Mouse (Mus musculus): ENCODE data around the gene Hist1h4m.
"Not testable (repeated sequence)": the region's sequence is repeated elsewhere in the genome, so short reads cannot be mapped to it uniquely, and the experiment has no call there.

The Hist1h4m gene

DNA sequence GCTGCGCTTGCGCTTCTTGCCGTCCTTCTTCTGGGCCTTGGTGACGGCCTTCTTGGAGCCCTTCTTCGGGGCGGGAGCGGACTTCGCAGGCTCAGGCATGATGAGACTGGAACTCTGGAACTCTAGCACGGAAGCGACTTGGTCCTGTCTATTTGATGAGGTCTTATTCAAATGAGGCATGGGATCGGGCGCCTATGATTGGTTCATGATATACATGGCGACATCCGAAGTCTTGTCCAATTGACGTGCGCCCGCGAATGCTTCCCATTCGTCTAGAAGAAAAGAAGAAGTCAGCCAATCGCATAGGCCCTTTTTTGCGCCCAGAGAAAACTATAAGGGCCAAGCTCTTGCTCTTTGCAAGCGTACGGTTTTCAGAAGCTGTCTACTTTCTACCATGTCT, 1.5 kb upstream of the Hist1h4m start, which contains the start of the genes Hist1h2bq and Hist1h2ao:
Gene Hist1h2bq (minus strand): TSS at position 125 of the 400 bp plus-strand sequence.
Gene Hist1h2ao (plus strand): TSS at position 393 of the 400 bp plus-strand sequence.
- not testable (repeated sequence) for DNase-seq (ENCODE audit: low read depth, low spot score)

DNA sequence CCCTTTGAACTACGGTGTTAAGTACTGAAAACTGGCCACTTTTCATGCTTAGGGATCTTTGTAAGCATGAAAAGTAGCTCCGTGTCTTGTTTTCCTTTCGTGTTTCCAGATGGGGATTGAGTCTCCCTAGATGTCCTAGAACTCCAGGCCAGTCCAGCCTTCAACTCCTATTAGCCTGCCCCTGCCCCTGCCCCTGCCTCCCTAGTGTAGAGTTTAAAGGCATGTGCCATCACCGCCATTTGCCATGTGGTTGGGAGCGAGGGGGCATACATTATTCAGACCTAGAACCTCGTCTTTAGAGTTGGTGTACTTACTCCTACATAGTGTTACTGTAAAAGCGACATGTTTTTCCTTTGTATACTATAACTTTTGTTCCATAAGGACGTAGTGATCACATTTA, 472 bp upstream of the Hist1h4m start:
- not testable (repeated sequence) for DNase-seq (ENCODE audit: low read depth, low spot score)

DNA sequence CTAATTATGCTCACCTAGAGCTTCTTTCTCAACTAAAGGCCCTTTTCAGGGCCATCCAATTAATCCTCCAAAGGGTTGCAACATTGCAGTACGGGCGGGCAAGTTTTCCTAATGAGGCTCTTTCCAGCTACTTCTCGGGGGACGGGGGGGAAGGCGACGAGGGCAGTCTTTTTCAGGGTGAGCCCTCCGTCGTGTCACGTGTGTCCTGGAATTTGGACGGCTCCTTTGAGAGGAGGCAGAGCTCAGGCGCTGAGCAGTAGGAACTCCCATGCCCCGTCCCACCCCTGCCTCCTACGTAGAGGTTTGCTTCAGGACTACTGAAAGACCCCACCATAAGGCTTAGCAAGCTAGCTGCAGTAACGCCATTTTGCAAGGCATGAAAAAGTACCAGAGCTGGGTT, 546 bp downstream of the Hist1h4m start:
- not testable (repeated sequence) for DNase-seq (ENCODE audit: low read depth, low spot score)

DNA sequence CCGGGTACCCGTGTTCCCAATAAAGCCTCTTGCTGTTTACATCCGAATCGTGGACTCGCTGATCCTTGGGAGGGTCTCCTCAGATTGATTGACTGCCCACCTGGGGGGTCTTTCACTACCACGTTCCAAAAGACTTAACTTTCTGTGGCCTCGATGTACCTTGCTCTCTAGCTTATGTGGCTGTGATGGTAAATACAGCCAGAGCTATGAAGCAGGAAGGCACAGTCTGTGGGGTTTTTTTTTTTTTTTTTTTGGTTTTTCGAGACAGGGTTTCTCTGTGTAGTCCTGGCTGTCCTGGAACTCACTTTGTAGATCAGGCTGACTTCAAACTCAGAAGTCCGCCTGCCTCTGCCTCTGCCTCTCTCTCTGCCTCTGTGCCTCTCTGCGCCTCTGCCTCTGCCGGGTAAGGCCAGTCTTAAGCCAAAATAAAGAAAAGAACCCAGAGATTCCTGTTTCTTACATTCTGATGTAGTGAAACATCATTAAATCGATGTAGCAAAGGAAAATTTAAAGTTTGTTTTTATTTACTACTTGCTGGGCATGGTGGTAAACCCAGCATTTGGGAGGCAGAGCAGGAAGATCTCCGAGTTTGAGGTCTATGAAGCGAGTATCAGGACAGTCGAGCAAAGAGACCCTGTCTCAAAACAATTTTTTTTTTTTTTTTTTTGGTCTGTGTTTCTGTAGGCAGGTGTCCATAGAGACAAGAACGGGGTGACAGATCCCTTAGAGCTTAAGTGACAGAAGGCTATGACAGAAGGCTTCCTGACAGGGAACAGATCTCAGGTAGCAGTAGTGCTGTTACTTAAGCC, 8.7 kb downstream of the Hist1h4m start:
- not testable (repeated sequence) for DNase-seq (ENCODE audit: low read depth, low spot score)

DNA sequence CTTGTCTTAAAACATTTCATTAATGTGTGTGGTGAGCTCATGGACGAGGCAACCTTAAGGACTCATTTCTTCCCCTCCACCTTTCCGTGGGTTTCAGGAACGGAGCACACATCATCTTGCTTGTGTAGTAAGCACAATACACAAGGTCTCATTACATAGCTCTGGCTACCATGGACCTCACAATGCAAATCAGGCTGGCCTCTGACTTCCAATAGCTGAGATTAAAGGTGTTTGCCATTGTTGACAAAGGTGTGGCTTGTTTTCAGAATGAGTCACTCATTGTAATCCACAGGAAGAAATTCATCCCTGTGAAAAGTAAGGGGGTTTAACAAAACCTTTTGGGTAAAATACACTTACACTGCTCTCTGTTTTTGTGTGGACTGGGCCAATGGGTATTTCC, 17.0 kb downstream of the Hist1h4m start:
- peak; percentile 59 for DNase-seq (ENCODE audit: low read depth, low spot score)

DNA sequence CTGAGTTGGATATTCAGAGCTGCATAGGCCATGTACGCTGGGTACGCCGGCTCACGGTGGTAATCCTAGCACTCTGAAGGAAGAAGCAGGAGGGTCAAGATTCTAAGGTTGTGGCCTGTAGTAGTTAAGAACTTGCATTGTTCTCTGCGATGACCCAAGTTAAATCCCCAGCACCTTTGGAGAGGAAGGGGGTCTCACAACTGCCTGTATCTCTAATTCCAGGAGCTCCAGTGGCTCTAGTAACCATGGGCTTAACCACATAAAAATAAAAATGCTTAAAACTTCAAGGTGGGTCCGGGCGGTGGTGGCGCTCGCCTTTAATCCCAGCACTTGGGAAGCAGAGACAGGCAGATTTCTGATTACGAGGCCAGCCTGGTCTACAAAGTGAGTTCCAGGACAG, 18.8 kb downstream of the Hist1h4m start:
- DNase-seq (ENCODE audit: low read depth, low spot score), result no peak

DNA sequence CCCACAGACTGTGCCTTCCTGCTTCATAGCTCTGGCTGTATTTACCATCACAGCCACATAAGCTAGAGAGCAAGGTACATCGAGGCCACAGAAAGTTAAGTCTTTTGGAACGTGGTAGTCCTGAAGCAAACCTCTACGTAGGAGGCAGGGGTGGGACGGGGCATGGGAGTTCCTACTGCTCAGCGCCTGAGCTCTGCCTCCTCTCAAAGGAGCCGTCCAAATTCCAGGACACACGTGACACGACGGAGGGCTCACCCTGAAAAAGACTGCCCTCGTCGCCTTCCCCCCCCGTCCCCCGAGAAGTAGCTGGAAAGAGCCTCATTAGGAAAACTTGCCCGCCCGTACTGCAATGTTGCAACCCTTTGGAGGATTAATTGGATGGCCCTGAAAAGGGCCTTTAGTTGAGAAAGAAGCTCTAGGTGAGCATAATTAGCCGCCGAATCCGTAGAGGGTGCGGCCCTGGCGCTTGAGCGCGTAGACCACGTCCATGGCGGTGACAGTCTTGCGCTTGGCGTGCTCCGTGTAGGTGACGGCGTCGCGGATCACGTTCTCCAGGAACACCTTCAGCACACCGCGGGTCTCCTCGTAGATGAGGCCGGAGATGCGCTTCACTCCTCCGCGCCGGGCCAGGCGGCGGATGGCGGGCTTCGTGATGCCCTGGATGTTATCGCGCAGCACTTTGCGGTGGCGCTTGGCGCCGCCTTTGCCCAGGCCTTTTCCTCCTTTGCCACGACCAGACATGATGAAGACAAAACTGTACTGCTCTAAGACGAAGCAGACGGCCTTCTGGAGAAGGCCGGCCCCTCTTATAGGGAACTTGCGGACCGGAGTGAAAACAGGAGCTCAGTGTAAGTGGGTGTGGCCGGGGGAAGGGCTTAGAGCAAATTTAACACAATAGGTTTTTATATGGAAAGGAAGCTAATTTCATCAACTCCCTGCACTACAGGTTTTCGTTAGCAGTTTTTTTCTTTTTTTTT, 20.2 kb downstream of the Hist1h4m start, which contains the start of gene Hist1h4n:
Gene Hist1h4n (minus strand): TSS at position 779 of the 977 bp plus-strand sequence.
- DNase-seq (ENCODE audit: low read depth, low spot score), result not testable (repeated sequence)

DNA sequence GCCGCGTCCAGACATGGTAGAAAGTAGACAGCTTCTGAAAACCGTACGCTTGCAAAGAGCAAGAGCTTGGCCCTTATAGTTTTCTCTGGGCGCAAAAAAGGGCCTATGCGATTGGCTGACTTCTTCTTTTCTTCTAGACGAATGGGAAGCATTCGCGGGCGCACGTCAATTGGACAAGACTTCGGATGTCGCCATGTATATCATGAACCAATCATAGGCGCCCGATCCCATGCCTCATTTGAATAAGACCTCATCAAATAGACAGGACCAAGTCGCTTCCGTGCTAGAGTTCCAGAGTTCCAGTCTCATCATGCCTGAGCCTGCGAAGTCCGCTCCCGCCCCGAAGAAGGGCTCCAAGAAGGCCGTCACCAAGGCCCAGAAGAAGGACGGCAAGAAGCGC, 21.9 kb downstream of the Hist1h4m start, which contains the start of the genes Hist1h2ap and Hist1h2br:
Gene Hist1h2ap (minus strand): TSS at position 47 of the 400 bp plus-strand sequence.
Gene Hist1h2br (plus strand): TSS at position 283 of the 400 bp plus-strand sequence.
- DNase-seq (ENCODE audit: low read depth, low spot score), result not testable (repeated sequence)

DNA sequence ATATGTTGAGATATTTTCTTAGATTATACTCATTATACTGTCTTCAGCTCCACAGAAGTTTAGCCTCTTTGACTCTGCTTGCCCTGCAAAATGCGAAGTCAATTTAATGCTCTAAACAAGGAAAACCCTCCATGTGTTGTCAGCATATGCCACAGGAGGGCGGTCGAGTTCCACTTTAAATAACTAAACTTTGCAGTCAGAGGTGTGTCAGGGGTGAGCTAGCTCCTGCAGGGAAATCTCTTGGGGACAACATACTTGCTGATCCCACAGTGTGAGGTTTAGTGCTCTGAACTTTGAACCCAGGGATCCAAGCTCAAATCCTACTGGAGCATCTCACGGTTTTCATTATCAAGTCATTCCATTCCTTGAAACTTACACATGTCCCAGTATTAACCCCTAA, 29.0 kb downstream of the Hist1h4m start:
- DNase-seq (ENCODE audit: low read depth, low spot score), result not testable (repeated sequence)

DNA sequence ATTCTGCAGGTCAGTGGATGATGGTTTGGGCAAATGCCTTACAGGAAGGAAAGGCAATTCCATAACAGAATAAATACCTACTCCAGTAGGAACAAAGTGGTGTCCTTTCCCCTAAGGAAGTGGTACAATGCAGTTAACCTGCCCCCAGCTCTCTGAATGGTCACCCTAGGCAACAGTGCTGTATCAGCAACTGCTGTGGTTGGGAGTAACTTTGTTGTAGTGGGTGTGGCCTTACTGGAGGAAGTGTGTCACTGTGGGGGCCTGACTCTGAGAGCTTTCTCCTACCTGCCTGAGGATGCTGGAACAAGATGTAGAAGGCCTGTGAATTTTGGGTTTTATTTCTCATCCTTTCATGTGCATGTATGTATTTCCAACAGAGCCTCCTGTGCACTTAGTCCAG, 34.8 kb downstream of the Hist1h4m start:
- DNase-seq (ENCODE audit: low read depth, low spot score), result not testable (repeated sequence)

DNA sequence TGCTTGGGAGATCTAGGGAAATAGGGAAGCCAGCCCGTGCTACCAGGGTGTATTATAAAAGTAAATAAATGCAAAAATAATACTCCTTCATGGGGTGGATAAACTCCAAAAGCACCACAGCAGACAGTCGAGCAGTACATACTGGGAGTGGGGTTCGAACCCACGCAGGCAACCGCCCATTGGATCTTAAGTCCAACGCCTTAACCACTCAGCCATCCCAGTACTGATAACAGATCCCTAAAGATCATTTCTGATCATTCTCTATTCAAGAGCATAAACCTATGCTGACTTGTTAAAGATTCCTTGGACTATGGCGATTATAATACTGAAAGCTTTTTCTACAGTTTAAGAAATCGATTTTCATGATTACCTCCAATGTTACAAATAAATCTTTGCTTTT, 36.3 kb downstream of the Hist1h4m start:
- DNase-seq (ENCODE audit: low read depth, low spot score), result peak; percentile 47

DNA sequence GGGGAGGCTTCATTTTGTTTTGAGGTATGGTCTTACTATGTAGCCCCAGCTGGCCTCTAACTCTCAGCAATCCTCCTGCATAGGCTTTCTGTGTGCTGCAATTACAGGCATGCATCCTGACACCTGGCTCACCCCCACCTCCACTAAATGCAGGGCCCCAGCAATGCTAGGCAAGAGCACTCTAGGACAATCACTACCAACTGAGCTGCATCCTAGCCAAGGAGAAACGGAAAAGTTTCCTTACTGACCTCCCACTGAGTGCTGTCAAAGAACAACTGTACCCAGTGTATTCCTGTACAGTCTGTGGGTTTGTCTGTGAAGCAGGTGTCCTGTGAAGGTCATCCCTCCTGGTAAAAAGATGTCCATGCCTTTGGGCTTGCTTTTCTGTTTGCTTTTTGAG, 39.1 kb downstream of the Hist1h4m start:
- DNase-seq (ENCODE audit: low read depth, low spot score), result peak; percentile 27

DNA sequence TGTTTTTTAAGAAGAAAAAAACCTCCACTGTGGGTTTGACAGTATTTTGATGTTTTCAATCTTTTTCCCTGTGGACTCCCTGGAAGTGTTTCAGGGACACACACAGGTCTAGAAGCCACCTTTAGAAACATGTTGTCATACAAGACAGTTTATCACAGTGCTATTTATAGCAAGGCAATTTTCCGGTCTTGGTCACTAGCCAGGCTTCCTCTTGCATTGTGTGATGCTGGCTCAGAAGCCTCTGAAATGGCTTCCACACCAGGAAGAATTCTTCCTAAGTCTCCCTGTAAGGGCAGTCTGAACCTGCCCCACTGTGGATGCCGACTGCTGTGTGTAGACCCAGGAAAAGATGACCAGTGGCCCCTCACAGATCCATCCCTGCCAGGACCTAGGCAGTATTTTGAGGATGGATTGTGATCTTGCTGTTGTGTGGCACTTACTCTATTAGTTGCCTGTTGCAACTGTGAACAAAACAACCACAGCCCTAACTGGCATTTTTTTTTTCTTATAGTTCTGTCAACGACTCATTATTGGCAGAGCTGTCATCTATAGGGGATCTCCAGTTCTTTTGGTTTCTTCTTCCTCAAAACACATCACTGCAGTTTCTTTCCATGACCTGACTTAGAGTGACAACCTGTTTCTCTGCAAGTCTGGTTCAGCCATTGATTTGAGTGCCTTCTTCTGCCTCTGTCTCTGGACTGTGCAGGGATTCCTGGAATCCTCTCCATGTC, 40.8 kb downstream of the Hist1h4m start:
- no peak for DNase-seq (ENCODE audit: low read depth, low spot score)

DNA sequence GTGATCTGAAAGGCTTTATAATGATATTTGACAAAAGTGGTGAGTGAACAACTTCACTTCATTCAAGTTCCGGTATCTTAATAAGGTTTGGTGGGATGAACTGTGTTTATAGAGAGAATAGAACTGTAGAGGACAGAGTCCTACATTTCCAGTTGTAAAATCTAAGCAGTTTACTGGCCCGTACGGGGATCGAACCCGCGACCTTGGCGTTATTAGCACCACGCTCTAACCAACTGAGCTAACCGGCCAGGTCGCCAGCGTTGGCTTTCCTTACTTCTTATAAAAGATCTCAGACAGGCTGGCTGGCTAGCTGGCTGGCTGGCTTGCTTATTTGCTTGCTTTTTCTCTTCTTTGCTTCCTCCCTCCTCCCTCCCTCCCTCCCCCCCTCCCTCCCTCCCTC, 43.6 kb downstream of the Hist1h4m start:
- DNase-seq (ENCODE audit: low read depth, low spot score), result peak; percentile 89

DNA sequence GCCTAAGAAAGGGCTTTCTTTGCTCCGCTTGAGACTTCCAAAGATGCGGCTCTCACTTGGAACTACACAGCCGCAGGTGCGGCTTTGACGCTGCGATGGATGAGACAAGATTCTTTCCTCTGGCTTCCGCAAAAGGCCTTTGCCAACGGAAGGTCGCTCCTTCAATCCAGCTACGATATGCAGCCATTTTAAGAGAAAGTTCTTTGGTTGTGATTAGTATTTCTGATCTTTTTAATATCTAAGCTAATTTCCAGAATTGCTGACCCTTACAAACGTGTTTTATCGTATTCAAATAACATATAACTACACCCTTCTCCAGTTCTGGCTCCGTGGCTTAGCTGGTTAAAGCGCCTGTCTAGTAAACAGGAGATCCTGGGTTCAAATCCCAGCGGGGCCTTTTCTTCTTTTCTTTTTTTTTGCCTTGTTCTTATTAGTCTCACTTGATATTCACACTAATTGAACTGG, 44.2 kb downstream of the Hist1h4m start:
- DNase-seq (ENCODE audit: low read depth, low spot score), result peak; percentile 68

DNA sequence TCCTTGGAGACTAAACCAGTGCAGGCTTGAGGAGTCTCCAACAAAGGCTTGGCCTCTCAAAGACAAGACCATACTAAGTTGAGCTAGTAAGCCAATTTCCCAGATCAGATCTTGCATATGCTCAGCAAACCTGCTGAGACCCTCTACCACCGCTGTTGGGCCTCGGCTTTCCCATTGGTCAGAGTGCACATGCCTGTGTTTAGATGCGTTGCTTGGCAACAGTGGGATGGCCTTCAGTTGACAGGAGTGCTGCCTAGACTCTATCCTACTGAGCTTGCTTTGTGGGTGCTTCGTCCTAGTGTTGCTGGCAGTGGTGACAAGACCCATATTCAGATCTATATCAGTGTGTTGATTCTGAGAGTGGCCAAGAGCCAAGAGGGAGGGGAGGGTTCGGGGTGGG, 50.1 kb downstream of the Hist1h4m start:
- peak; percentile 89 for DNase-seq (ENCODE audit: low read depth, low spot score)

Measured in ZHBTc4 (cell line).